Mouse (Mus musculus): ENCODE measurements around the gene Tenm2. TPM values are rescaled to one million over a fixed set of nuclear protein-coding genes. Genes with fewer than 3 reads are reported as not detected.

Gene Tenm2
- polyA plus RNA-seq, 1 experiment from 2014 or later, result 3.4 TPM

DNA sequence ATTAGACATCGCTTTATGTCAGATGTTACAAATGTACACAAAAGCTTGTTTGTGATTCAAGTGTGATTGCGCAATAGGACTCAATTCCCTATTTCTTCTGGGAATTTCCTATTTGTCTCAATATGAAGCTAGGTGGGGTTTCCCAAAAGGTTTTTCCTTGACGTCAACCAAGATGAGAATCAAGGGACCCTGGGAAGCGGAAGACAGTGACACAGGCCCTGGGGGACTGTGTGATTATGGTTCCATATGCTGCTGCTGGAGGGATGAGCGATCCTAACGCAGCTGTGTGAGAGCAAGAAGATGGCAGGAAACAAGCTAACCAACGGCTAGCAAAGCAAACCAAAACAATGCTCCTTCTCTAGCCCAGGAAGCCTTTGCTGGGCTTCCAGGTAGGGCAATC is 820.5 kb downstream of the Tenm2 start:
- H3K4me1 ChIP-seq (ENCODE audit: control insufficient read depth, insufficient read depth, low read length), result no peaks in the 10 kb centered on the region
- H3K4me3 ChIP-seq (ENCODE audit: low read depth, low read length), result no peak overlapping the region
- no peaks in the 10 kb centered on the region for H3K27me3 ChIP-seq (replicated peaks; ENCODE audit: control insufficient read depth, insufficient read depth, low read length)
- no peak for DNase-seq (ENCODE audit: low spot score)
- ATAC-seq (ENCODE audit: low read depth), result peak; percentile 80; the same call in 1 of the 2 replicates
- H3K27ac ChIP-seq (replicated peaks; ENCODE audit: low read depth, low read length), result no peak overlapping the region
- H3K36me3 ChIP-seq (ENCODE audit: control insufficient read depth, insufficient read depth, low read length), result no peaks in the 10 kb centered on the region
- 75% methylated on average over 7 of the region's 7 CpGs for WGBS
- no peaks in the 10 kb centered on the region for H3K9me3 ChIP-seq (ENCODE audit: control insufficient read depth, low read length)
- no peak overlapping the region for H3K9ac ChIP-seq (ENCODE audit: low read depth, low read length)
- no peak overlapping the region for H3K4me2 ChIP-seq (ENCODE audit: low read depth, low read length)

DNA sequence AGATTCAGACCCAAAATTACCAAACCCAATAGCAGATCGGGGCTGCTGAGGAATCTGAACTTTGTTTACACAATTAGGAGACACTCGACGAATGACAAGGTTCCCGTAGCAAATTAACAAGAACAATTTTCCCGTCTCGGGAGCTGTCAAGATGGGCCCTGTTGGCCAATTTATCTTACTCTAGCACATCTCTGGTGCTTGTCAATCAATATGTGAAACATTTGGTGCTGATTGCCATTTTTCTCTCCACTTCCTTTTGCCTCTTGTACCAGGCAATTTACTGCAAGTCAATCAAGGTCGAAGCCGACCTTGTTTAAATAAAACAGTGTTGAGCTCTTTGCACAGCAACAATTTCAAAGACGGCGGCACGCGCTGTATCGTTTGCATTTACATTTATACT is 824.9 kb downstream of the Tenm2 start:
- Histone ChIP-seq H3K4me1 (ENCODE audit: control insufficient read depth, insufficient read depth, low read length) (no peaks in the 10 kb centered on the region), H3K36me3 (ENCODE audit: control insufficient read depth, insufficient read depth, low read length) (no peaks in the 10 kb centered on the region), H3K27me3 (replicated peaks; ENCODE audit: control insufficient read depth, insufficient read depth, low read length) (no peaks in the 10 kb centered on the region), H3K4me3 (ENCODE audit: low read depth, low read length) (no peak overlapping the region), H3K9ac (ENCODE audit: low read depth, low read length) (no peak overlapping the region), H3K9me3 (ENCODE audit: control insufficient read depth, low read length) (no peaks in the 10 kb centered on the region), H3K27ac (replicated peaks; ENCODE audit: low read depth, low read length) (no peak overlapping the region), H3K4me2 (ENCODE audit: low read depth, low read length) (no peak overlapping the region)
- DNase-seq (ENCODE audit: low spot score) (no peak), ATAC-seq (ENCODE audit: low read depth) (no peak)
- WGBS, result 50% methylated on average over 13 of the region's 13 CpGs

DNA sequence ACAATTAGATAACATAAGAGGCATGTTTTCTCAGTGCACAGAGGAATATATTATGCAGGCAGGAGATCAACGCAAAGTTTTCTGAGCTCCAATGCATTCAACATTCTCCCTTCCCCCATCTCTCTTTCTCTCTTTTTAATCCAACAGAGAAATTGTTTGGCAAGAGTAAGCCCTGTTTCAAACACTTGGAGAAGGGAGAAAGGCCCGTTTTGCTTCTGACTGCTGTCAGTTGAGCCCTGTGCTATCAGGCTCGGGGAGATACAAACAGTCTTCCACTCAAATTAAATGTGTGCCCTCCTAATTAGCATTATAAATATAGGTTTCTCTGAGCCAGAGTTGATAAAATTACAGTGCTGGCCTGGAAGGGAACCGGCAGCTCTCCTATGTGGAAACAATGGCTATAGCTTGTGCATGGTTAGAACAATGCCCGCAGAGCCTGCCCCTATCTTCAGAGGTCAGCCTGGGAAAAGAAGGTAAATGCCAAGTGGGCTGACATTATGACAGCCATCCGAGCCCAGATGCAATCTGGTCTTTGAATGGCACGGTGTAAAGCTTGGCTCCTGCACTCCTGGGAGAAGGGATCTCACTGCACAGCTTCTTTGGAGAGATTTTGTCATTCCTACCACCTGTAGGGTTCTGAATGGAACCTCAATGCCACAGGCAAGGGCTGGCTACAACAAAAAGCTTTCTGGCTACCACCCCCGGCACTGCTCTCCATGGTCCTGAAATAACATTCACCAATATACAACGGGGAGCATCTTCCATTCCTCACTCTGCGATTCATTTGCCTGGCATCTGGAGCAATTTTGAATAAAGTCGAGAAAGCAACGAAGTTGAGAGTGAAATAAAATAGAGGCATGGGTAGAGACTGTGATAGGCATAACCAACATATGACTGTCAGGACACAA is 839.7 kb downstream of the Tenm2 start:
- Histone ChIP-seq H3K27me3 (replicated peaks; ENCODE audit: control insufficient read depth, insufficient read depth, low read length) (no peaks in the 10 kb centered on the region), H3K4me1 (ENCODE audit: control insufficient read depth, insufficient read depth, low read length) (no peaks in the 10 kb centered on the region), H3K4me2 (ENCODE audit: low read depth, low read length) (no peak overlapping the region), H3K9ac (ENCODE audit: low read depth, low read length) (no peak overlapping the region), H3K4me3 (ENCODE audit: low read depth, low read length) (no peak overlapping the region), H3K27ac (replicated peaks; ENCODE audit: low read depth, low read length) (no peak overlapping the region), H3K36me3 (ENCODE audit: control insufficient read depth, insufficient read depth, low read length) (no peaks in the 10 kb centered on the region), H3K9me3 (ENCODE audit: control insufficient read depth, low read length) (no peaks in the 10 kb centered on the region)
- DNase-seq (ENCODE audit: low spot score), result peak; percentile 41
- 48% methylated on average over 12 of the region's 12 CpGs for WGBS
- ATAC-seq (ENCODE audit: low read depth), result no peak

DNA sequence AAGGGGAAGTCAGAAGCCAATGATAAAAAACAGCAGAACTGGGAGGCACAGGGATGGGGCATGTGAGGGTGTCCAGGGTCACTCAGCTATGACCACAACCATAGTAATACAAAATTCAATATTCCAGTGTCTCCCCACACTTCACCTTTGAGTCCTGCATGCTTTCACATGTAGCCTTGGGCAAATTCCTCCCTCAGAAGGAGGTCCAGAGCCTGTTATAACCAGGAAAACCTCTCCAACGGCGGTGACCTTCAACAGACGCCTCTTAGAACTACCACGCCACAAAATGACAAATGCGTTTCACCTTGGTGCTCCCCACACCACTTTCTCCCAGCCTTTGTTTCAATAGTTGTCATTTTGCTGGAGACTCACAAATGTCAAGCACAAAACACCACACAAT is 851.1 kb downstream of the Tenm2 start:
- no peaks in the 10 kb centered on the region for H3K9me3 ChIP-seq (ENCODE audit: control insufficient read depth, low read length)
- no peak for DNase-seq (ENCODE audit: low spot score)
- no peak overlapping the region for H3K27ac ChIP-seq (replicated peaks; ENCODE audit: low read depth, low read length)
- H3K4me2 ChIP-seq (ENCODE audit: low read depth, low read length), result no peak overlapping the region
- WGBS, result 81% methylated on average over 5 of the region's 5 CpGs
- no peak overlapping the region for H3K4me3 ChIP-seq (ENCODE audit: low read depth, low read length)
- no peaks in the 10 kb centered on the region for H3K4me1 ChIP-seq (ENCODE audit: control insufficient read depth, insufficient read depth, low read length)
- no peak for ATAC-seq (ENCODE audit: low read depth)
- no peak overlapping the region for H3K9ac ChIP-seq (ENCODE audit: low read depth, low read length)
- H3K27me3 ChIP-seq (replicated peaks; ENCODE audit: control insufficient read depth, insufficient read depth, low read length), result no peaks in the 10 kb centered on the region
- H3K36me3 ChIP-seq (ENCODE audit: control insufficient read depth, insufficient read depth, low read length), result no peaks in the 10 kb centered on the region

DNA sequence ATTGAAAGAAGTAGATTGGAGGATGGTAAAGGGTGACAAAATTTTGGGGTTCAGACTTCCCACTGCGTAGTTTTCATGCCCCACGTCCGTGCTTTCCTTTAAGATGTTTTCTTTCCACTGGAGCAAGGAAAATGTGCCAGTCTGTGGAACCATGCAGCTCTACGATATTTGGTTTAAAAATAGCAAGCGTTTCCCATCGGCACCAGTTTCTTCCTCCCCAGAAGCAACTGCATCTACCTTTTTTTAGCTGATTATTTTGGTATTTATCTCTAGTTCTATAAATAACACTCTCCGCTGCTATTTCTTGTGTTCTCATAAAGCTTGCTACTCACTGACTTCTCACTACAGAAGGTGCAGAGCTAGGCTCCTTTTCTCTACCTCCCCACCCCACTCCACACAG is 864.0 kb downstream of the Tenm2 start:
- WGBS, result 88% methylated on average over 7 of the region's 7 CpGs
- H3K27ac ChIP-seq (replicated peaks; ENCODE audit: low read depth, low read length), result no peak overlapping the region

DNA sequence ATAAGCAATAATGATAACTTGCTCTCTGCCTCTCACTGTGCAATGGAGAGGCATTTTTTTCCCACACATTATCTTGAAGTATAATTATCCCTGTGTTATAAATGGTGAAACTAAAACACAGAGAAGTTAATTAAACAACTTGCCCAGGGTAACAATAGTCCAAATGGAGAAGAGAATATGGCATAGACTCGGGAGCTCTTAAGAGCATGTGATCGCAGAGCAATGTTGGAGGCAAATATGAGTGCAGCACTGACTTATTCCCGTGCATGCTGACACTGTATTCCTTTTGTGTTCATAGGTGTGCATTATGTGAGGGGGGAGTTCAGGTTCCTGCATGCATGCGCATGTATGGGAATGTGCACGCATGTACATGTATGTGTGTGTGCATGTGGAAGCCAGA is 870.7 kb downstream of the Tenm2 start:
- Histone ChIP-seq H3K4me1 (ENCODE audit: control insufficient read depth, insufficient read depth, low read length) (no peaks in the 10 kb centered on the region), H3K9me3 (ENCODE audit: control insufficient read depth, low read length) (no peaks in the 10 kb centered on the region), H3K9ac (ENCODE audit: low read depth, low read length) (no peak overlapping the region), H3K36me3 (ENCODE audit: control insufficient read depth, insufficient read depth, low read length) (no peaks in the 10 kb centered on the region), H3K27me3 (replicated peaks; ENCODE audit: control insufficient read depth, insufficient read depth, low read length) (no peaks in the 10 kb centered on the region), H3K27ac (replicated peaks; ENCODE audit: low read depth, low read length) (no peak overlapping the region), H3K4me2 (ENCODE audit: low read depth, low read length) (no peak overlapping the region), H3K4me3 (ENCODE audit: low read depth, low read length) (no peak overlapping the region)
- ATAC-seq (ENCODE audit: low read depth), result no peak
- WGBS, result 92% methylated on average over 5 of the region's 5 CpGs
- DNase-seq (ENCODE audit: low spot score), result no peak

More for the DNA sequence above, 864.0 kb downstream of the Tenm2 start:
- H3K4me2 ChIP-seq (ENCODE audit: low read depth, low read length), result no peak overlapping the region
- no peaks in the 10 kb centered on the region for H3K36me3 ChIP-seq (ENCODE audit: control insufficient read depth, insufficient read depth, low read length)
- H3K27me3 ChIP-seq (replicated peaks; ENCODE audit: control insufficient read depth, insufficient read depth, low read length), result no peaks in the 10 kb centered on the region
- H3K9me3 ChIP-seq (ENCODE audit: control insufficient read depth, low read length), result no peaks in the 10 kb centered on the region
- no peak overlapping the region for H3K4me3 ChIP-seq (ENCODE audit: low read depth, low read length)
- no peak for ATAC-seq (ENCODE audit: low read depth)
- no peaks in the 10 kb centered on the region for H3K4me1 ChIP-seq (ENCODE audit: control insufficient read depth, insufficient read depth, low read length)
- no peak for DNase-seq (ENCODE audit: low spot score)
- H3K9ac ChIP-seq (ENCODE audit: low read depth, low read length), result no peak overlapping the region

DNA sequence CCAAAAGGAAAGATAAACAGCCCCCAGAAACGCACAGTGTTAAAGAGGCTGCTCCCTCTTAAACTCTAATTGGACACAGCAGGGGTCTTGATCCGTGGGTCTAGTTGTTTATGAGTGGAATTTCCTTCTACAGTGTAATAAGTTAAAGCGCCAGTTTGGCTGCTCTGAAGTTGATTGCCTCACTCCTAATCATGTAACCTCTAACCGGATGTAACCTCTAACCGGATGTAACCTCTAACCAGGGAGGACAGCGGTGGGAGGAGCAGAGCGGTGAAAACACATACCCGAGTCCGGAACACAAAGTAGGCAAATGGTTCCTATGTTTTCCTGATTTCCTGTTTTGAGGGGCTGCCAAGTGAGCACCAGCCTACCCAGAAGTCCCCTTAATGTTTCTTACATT is 871.3 kb downstream of the Tenm2 start:
- Histone ChIP-seq H3K4me2 (ENCODE audit: low read depth, low read length) (no peak overlapping the region; the same call in 1 of the 2 replicates), H3K9ac (ENCODE audit: low read depth, low read length) (no peak overlapping the region), H3K9me3 (ENCODE audit: control insufficient read depth, low read length) (no peaks in the 10 kb centered on the region), H3K36me3 (ENCODE audit: control insufficient read depth, insufficient read depth, low read length) (no peaks in the 10 kb centered on the region), H3K27me3 (replicated peaks; ENCODE audit: control insufficient read depth, insufficient read depth, low read length) (no peaks in the 10 kb centered on the region), H3K4me1 (ENCODE audit: control insufficient read depth, insufficient read depth, low read length) (no peaks in the 10 kb centered on the region), H3K4me3 (ENCODE audit: low read depth, low read length) (no peak overlapping the region), H3K27ac (replicated peaks; ENCODE audit: low read depth, low read length) (no peak overlapping the region)
- no peak for ATAC-seq (ENCODE audit: low read depth)
- 50% methylated on average over 9 of the region's 9 CpGs for WGBS
- DNase-seq (ENCODE audit: low spot score), result peak; percentile 12

DNA sequence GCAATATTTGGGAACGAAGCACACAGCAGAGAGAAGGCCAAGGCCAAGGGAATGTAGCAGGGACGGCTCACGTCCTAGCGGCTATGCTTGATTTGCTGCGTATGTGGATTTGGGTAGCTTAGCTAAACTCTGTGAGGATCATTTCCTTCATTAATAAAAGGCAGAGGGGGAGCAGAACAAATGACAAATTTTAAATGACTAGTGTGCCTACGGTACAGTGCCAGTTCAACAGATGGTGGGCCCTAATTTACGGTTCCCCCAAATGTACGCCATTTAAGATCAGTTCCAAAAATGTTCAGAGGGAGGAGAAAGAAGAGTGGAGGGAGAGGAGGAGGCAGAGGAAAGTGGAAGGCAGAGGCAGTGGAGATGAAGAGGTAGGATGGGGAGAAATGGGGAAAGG is 873.2 kb downstream of the Tenm2 start:
- Histone ChIP-seq H3K9ac (ENCODE audit: low read depth, low read length) (no peak overlapping the region), H3K4me3 (ENCODE audit: low read depth, low read length) (no peak overlapping the region), H3K36me3 (ENCODE audit: control insufficient read depth, insufficient read depth, low read length) (no peaks in the 10 kb centered on the region), H3K27me3 (replicated peaks; ENCODE audit: control insufficient read depth, insufficient read depth, low read length) (no peaks in the 10 kb centered on the region), H3K4me1 (ENCODE audit: control insufficient read depth, insufficient read depth, low read length) (no peaks in the 10 kb centered on the region), H3K4me2 (ENCODE audit: low read depth, low read length) (no peak overlapping the region), H3K27ac (replicated peaks; ENCODE audit: low read depth, low read length) (no peak overlapping the region), H3K9me3 (ENCODE audit: control insufficient read depth, low read length) (no peaks in the 10 kb centered on the region)
- DNase-seq (ENCODE audit: low spot score) (no peak), ATAC-seq (ENCODE audit: low read depth) (no peak)
- WGBS, result 77% methylated on average over 8 of the region's 8 CpGs

DNA sequence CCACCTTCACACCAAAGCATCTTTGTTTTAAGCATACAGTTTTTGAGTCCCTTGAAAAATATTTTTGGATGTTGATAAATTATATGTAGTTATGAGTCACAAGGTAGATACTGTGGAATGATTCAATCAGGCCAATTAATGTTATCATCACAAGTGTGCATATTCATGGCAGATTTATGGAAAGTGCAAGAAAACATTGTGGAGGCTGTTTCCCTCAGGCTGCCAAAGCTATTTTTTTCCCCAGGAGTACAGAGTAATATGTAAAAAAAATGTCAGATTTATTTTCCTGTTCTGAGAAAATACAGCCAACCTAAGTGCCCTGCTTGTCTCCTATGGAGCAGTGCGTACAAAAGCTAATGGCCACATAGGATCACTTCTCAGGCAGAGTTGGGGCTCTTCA is 882.5 kb downstream of the Tenm2 start:
- ATAC-seq (ENCODE audit: low read depth) (no peak), DNase-seq (ENCODE audit: low spot score) (no peak)
- Histone ChIP-seq H3K27me3 (replicated peaks; ENCODE audit: control insufficient read depth, insufficient read depth, low read length) (no peaks in the 10 kb centered on the region), H3K4me3 (ENCODE audit: low read depth, low read length) (no peak overlapping the region), H3K4me1 (ENCODE audit: control insufficient read depth, insufficient read depth, low read length) (no peaks in the 10 kb centered on the region), H3K9me3 (ENCODE audit: control insufficient read depth, low read length) (no peaks in the 10 kb centered on the region), H3K9ac (ENCODE audit: low read depth, low read length) (no peak overlapping the region), H3K36me3 (ENCODE audit: control insufficient read depth, insufficient read depth, low read length) (no peaks in the 10 kb centered on the region), H3K4me2 (ENCODE audit: low read depth, low read length) (no peak overlapping the region), H3K27ac (replicated peaks; ENCODE audit: low read depth, low read length) (no peak overlapping the region)
- 93% methylated on average over 1 of the region's 1 CpGs for WGBS

Data from embryonic facial prominence, embryonic 14.5 days (tissue).